Mouse (Mus musculus) embryonic fibroblast, embryonic 13.5 days (primary cell): ENCODE results near the gene Prkch. TPM values are rescaled to one million over a fixed set of nuclear protein-coding genes. Genes with fewer than 3 reads are reported as not detected.

ENCODE experiments used
- H3K27ac ChIP-seq: 2 replicates; pipeline ENCODE4 v1.5.1; 2012; ENCODE audit warnings: low read length, control low read depth, inconsistent platforms; ENCODE audit not compliant: insufficient read depth
- H3K4me1 ChIP-seq: 2 replicates; pipeline ENCODE4 v1.6.1; 2011; ENCODE audit warnings: low read length; ENCODE audit not compliant: control insufficient read depth, insufficient read depth
- H3K4me3 ChIP-seq: 2 replicates; pipeline ENCODE4 v1.5.1; 2011; ENCODE audit warnings: mild to moderate bottlenecking, control low read depth, low read length; ENCODE audit not compliant: insufficient read depth
- CTCF ChIP-seq: IDR thresholded peaks from 2 replicates; pipeline ENCODE4 v1.5.1; 2011; ENCODE audit warnings: mild to moderate bottlenecking, control low read depth, low read length, moderate library complexity, borderline replicate concordance; ENCODE audit not compliant: insufficient read depth
- POLR2A ChIP-seq: IDR thresholded peaks from 2 replicates; pipeline ENCODE4 v1.6.1; 2011; ENCODE audit warnings: low read depth, mild to moderate bottlenecking, control low read depth, low read length, moderate library complexity
- polyA plus RNA-seq: library from polyadenylated mRNA; stranded (reverse); fragments of >200 nt; gene quantifications from 2 replicates; pipeline ENCODE4 v1.2.4, GENCODE M21; 2011; ENCODE audit warnings: low read depth; ENCODE audit not compliant: missing spikeins, insufficient read length

Gene Prkch
- polyA plus RNA-seq, 1 experiment: 1.3 TPM

GRCm38 (mm10) chr12:73609262-73609661 is 24.7 kb downstream of the Prkch start:
- TF ChIP-seq POLR2A (no peak), CTCF (no peak)
- Histone ChIP-seq H3K4me1 (no peaks in the 10 kb centered on the region), H3K4me3 (no peak overlapping the region), H3K27ac (no peak overlapping the region)

DNA sequence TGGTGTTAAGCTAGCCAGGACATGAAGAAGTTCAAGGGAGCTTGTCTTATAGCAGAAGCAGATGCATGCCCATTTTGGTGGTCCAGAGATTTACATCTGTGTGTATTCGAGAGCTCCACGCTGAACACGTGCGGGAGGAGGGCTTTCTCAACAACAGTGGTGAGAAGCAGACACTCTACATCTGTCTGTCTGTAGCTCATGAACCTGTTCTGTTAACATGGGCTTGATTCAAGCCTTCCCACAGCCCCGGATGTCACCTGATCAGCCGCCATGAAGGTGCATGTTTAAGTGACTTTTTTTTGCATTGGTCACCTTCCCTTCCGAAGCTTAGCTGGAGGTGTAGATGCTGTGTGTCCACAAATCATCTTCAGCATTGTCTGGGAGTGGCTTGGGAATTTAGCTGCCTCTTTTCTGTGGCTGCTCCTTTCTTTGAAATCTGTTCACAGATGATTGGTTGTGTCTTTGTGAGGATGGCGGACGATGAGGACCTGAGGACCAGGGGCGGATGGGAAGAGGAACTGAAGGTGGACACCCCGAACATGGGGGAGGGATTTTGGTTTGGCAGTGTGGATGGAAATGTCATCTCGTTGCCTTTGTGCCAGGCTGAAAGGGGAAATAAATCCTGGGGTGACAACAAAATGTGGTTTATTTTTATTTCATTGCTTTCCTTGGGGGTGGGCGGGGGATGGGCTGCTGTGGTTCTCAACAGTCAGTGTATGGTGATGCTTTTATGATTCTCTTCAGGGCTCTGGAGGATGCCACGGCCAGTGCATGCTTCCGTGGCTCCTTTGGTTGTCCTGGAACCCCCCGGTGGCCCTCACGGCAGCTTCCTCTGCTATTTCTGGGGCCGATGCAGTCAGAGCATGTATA is 25.3 kb downstream of the Prkch start:
- no peak overlapping the region for H3K4me3 ChIP-seq
- TF ChIP-seq POLR2A: no peak
- TF ChIP-seq CTCF: no peak

DNA sequence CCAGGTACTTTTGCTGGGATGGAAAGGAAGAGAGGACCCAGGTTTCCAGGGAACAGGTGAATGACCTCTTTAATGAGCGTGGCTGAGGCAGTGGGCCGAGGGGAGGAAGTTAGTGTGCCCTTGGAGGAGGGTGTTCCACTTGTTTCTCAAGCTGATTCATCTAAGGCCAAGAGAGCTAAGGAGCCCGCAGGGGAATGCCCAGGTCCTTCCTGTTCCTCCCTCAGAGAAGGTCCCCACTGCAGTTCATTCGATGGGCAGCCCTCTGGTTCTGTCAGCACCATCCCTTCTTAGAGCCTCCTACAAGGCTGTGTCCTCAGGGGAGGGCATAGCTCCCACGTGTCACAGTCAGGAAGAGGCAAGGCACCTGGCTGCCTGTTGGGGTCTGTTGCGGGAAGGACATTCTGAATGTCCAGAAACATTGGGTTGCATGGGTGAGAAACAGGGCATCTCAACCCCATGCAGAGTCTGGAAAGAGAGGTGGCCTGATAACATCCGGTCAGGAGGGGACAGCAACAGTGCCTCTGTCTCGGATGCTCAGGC is 26.3 kb downstream of the Prkch start:
- Histone ChIP-seq H3K4me1 (no peaks in the 10 kb centered on the region), H3K4me3 (no peak overlapping the region), H3K27ac (no peak overlapping the region)
- no peak for TF ChIP-seq CTCF
- no peak for TF ChIP-seq POLR2A

More for the DNA sequence above, 25.3 kb downstream of the Prkch start:
- Histone ChIP-seq H3K27ac (no peak overlapping the region), H3K4me1 (no peaks in the 10 kb centered on the region)

- no peak overlapping the region for H3K4me3 ChIP-seq
- TF ChIP-seq POLR2A: no peak
- no peak for TF ChIP-seq CTCF
- no peaks in the 10 kb centered on the region for H3K4me1 ChIP-seq
- no peak overlapping the region for H3K27ac ChIP-seq
Observed at GRCm38 (mm10) chr12:73611741-73612140, 27.1 kb downstream of the Prkch start.

DNA sequence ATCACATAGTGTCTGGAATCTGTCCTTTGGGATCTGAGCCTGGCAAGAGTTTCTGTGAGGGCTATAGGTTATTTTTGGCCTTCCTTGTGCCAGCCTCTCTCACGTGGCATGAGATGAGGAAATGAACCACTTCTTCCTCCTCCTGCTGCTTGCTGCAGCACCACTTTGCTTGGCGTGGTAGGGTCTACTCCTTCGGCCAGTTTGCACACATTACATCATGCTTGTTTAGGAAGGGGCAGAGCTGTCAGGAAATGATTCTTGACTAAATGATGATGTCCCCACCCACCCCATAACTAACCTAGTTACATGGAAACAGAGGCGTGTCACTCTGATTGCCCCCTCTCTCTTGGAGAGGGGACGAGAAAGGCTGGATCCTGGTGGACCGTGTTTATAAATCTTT is 28.6 kb downstream of the Prkch start:
- Histone ChIP-seq H3K27ac (no peak overlapping the region), H3K4me1 (no peaks in the 10 kb centered on the region), H3K4me3 (no peak overlapping the region)
- TF ChIP-seq POLR2A (no peak), CTCF (no peak)

- Histone ChIP-seq H3K4me1 (no peaks in the 10 kb centered on the region), H3K4me3 (no peak overlapping the region), H3K27ac (no peak overlapping the region)
- TF ChIP-seq POLR2A (no peak), CTCF (no peak)
Observed at GRCm38 (mm10) chr12:73617652-73618051, 33.1 kb downstream of the Prkch start.

DNA sequence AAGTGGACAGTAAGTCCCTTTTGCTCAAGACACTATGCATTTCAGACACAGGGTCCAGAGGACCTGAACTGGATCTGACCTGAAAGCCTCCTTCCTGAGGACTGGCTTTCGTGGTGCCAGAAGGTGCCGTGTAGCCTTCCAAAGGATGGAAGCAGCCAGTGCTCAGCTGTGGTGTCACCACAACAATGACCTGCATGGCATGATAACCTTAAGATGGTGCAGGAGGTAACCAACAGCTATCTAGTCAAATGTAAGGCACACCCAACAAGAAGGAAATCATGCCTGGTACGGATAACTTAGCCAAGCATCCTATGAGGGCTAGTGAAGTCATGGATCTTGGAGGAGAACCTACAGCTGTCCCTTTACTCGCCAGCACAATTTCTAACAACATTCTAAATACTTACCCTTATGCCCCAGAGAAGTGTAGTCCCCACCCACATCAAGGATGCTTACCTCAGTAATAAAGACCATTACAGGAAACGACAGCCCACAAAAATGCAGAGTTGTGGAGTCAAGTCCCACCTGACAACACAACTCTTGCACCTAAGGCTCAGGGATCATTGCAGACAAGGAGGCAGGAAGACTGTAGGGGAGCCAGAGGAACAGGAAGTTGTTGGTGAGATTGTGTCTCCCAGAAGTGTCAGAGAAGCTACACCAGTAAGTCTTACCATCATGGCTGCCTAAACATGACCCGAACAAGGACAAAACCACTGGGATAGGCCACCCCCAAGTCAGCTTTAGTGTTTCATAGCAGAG is 40.9 kb downstream of the Prkch start:
- TF ChIP-seq CTCF (no peak), POLR2A (no peak)
- Histone ChIP-seq H3K27ac (no peak overlapping the region), H3K4me1 (no peaks in the 10 kb centered on the region), H3K4me3 (no peak overlapping the region)

- no peaks in the 10 kb centered on the region for H3K4me1 ChIP-seq
- no peak for TF ChIP-seq CTCF
- no peak for TF ChIP-seq POLR2A
- H3K4me3 ChIP-seq: no peak overlapping the region
- no peak overlapping the region for H3K27ac ChIP-seq
Observed at GRCm38 (mm10) chr12:73627902-73628301, 43.3 kb downstream of the Prkch start.

DNA sequence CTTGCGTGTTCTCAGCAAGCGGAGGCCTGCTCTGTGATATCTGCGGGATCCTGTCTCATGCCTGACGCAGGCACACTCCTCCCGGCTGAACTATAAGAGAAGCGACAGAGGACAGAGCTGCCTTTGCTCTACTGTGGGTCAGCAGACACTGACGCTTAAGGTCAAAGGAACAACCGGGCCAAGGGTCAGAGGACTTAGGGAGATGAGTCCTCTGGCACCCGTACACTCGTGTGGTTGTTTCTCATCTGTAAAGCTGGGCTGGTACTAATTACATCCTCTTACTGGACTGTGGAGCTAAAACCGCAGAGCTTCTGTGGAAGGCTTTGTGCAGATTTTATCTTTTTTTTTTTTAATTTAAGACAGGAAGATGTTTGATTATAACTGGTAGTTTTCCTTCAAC is 46.0 kb downstream of the Prkch start:
- TF ChIP-seq CTCF: no peak
- no peak for TF ChIP-seq POLR2A
- Histone ChIP-seq H3K4me1 (no peaks in the 10 kb centered on the region), H3K4me3 (no peak overlapping the region), H3K27ac (no peak overlapping the region)
